Mouse (Mus musculus) megakaryocyte progenitor cell, adult 5-6 weeks (primary cell): ENCODE measurements around the gene Lrrc34. TPM values are rescaled to one million over a fixed set of nuclear protein-coding genes. Genes with fewer than 3 reads are reported as not detected.
A peak's percentile ranks its signal among the peaks of the same experiment; 100 is the strongest.

Source experiments
- ATAC-seq: replicated peaks from 2 replicates; pipeline ENCODE4 v1.8.0; 2016; ENCODE audit warnings: mild to moderate bottlenecking, moderate TSS enrichment, inconsistent platforms; ENCODE audit not compliant: poor library complexity
- total RNA-seq, 2 experiments: library from RNA; stranded (forward) in 1 of 2; stranded (reverse) in 1 of 2; fragments of 157-497, 149-512 nt in 1 of 2; fragments of 200-1000 nt in 1 of 2; gene quantifications; 2 replicates each; pipeline versions ENCODE4 v1.2.3 to v1.2.4; 2015 to 2017

Lrrc34 gene
- total RNA-seq, 2 experiments from 2014 or later: not detected

- ATAC-seq: no peak
Measured at GRCm38 (mm10) chr3:30600717-30601116, 47.0 kb downstream of the Lrrc34 start.

- no peak for ATAC-seq
Measured at GRCm38 (mm10) chr3:30599711-30600545, 47.7 kb downstream of the Lrrc34 start, which contains the start of gene Actrt3. TSS of gene Actrt3 (minus strand) at chr3:30599939.

- ATAC-seq: no peak
Measured at GRCm38 (mm10) chr3:30597271-30597670, 50.4 kb downstream of the Lrrc34 start.

DNA sequence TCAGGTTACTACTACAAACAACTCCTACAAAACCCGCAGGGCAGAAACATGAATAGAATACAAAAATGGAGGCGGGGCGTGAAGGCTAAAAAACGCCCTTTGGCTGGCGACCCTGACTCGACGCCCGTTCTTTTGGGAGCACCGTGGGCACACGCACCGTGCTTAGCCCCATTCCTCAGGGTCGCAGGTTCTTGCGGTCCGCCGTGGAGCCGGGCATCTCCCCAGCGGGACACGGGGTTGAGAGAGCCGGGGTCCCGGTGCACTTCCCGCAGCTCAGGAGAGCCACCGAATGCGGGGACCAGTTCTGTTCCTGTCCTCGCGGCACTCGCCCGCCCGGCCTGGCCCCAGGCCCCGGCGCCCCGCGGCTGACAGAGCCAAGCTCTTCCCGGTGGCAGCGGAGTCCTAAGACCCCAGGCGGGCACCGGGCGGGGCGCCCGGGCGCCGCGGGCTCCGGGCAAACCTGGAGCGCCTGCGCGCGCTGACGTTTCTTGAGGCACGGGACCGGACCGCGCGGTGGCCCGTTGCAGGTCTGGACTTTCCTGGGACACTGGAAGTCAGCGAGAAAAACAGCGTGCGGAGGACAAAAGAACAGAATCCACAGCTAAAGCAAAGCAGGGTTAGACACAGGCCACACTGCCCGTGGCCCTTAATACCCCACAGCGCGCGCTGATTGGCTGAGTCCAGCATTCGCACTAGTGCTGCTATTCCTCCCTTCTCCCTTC, 52.4 kb downstream of the Lrrc34 start:
- ATAC-seq: peak; percentile 21; the same call in 1 of the 2 replicates

- ATAC-seq: peak; percentile 77
Measured at GRCm38 (mm10) chr3:30593719-30594485, 53.8 kb downstream of the Lrrc34 start.

DNA sequence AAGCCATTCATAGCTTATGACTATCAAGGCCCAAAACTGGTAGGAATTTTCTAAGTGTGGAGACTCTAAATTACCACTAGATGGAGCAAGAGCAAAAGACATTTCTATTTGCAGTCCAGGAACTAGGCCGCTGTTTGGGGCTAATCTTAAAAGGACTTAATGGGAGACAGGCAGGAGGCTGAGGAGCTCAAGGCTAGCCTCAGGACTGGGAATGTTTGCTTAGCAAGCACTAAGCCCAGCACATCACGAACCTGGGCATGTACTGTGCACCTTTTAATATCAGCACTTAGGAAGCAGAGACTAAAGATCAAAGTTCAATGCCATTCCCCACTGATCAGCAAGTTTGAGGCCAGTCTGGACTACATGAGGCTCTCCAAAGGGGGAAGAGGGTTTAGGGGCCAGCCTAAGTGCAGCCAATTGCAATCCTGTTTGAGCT, 55.2 kb downstream of the Lrrc34 start:
- ATAC-seq: peak; percentile 76

DNA sequence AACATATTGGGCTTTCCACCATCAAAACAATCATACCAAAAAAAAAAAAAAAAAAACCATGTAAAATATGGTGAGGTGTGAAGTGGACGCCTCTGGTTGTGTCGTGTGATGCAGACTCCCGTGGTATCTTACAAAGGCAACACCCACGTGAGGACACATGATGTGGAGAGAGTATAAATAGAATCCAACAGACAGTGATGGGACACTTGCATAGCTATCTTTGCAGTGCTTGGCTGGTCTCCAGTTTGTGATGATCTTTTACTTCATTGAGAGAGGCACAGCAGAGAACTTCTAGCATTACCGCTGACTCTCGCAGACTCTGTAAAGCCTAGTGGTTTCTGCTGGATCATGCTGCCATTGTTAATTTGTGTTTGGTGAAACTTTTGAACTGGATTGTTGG, 58.8 kb downstream of the Lrrc34 start:
- no peak for ATAC-seq

Other genes starting within 250 kb of the Lrrc34 start
- gene Mecom, start 99.9 kb downstream of the Lrrc34 start, total RNA-seq (2015): 0.54 and 4.0 TPM in 2 replicates
- 0.17 and 2.3 TPM in 2 replicates for gene Mecom, start 99.9 kb downstream of the Lrrc34 start, total RNA-seq (2017)
- gene Actrt3, start 47.9 kb downstream of the Lrrc34 start, total RNA-seq (2015): not detected in 2 replicates
- not detected in 2 replicates for gene Actrt3, start 47.9 kb downstream of the Lrrc34 start, total RNA-seq (2017)
- 22.7 and 27.1 TPM in 2 replicates for gene Mynn, start 45.8 kb downstream of the Lrrc34 start, total RNA-seq (2015)
- 26.3 and 26.5 TPM in 2 replicates for gene Mynn, start 45.8 kb downstream of the Lrrc34 start, total RNA-seq (2017)
- gene Lrriq4, start 3.4 kb downstream of the Lrrc34 start, total RNA-seq (2015): not detected in 2 replicates
- not detected in 2 replicates for gene Lrriq4, start 3.4 kb downstream of the Lrrc34 start, total RNA-seq (2017)
- gene Lrrc31, start 52.0 kb upstream of the Lrrc34 start, total RNA-seq (2015): not detected in 2 replicates
- gene Lrrc31, start 52.0 kb upstream of the Lrrc34 start, total RNA-seq (2017): not detected in 2 replicates
- gene Samd7, start 98.4 kb upstream of the Lrrc34 start, total RNA-seq (2015): not detected in 2 replicates
- not detected in 2 replicates for gene Samd7, start 98.4 kb upstream of the Lrrc34 start, total RNA-seq (2017)
- 90.6 and 93.2 TPM in 2 replicates for gene Sec62, start 145.0 kb upstream of the Lrrc34 start, total RNA-seq (2015)
- 66.4 and 100 TPM in 2 replicates for gene Sec62, start 145.0 kb upstream of the Lrrc34 start, total RNA-seq (2017)
- 98.0 and 103 TPM in 2 replicates for gene Gpr160, start 208.1 kb upstream of the Lrrc34 start, total RNA-seq (2015)
- gene Gpr160, start 208.1 kb upstream of the Lrrc34 start, total RNA-seq (2017): 50.3 and 70.8 TPM in 2 replicates